Mouse (Mus musculus) yolk sac, embryonic 10.5 days (tissue): ENCODE results near the gene Mettl18.
"Not testable (repeated sequence)": the region's sequence is repeated elsewhere in the genome, so short reads cannot be mapped to it uniquely, and the experiment has no call there.

Experiments
- DNase-seq: peaks from one replicate; pipeline ENCODE4 v3.0.0-alpha.2; 2017; ENCODE audit warnings: low spot score

The Mettl18 gene

GRCm38 (mm10) chr1:163994721-163995608 lies at the start of gene Mettl18, which contains the start of gene BC055324:
TSS of gene Mettl18 (plus strand) at chr1:163994889.
TSS of gene BC055324 (minus strand) at chr1:163994796.
- DNase-seq, result peak; percentile 92

GRCm38 (mm10) chr1:163953396-163953795 lies 41.3 kb upstream of the Mettl18 start:
- no peak for DNase-seq

DNA sequence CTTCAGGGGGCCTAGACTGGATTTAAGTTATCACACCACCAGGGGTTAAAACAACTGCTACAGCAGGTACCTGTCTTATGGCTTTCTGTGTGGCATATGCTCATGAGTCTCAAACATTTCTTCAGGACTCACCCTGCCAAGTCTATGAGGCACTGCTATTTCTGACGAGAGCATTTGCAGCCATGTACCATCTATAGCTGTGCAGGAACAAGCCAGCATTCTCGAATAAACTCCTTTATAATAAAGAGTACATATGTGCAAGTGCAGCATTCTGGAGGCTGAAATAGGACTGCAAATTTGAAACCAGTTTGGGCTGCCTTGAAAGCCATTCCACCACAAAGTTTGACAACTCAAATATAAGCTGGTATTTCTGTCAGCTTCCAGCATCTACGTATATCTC lies 36.7 kb upstream of the Mettl18 start:
- no peak for DNase-seq

DNA sequence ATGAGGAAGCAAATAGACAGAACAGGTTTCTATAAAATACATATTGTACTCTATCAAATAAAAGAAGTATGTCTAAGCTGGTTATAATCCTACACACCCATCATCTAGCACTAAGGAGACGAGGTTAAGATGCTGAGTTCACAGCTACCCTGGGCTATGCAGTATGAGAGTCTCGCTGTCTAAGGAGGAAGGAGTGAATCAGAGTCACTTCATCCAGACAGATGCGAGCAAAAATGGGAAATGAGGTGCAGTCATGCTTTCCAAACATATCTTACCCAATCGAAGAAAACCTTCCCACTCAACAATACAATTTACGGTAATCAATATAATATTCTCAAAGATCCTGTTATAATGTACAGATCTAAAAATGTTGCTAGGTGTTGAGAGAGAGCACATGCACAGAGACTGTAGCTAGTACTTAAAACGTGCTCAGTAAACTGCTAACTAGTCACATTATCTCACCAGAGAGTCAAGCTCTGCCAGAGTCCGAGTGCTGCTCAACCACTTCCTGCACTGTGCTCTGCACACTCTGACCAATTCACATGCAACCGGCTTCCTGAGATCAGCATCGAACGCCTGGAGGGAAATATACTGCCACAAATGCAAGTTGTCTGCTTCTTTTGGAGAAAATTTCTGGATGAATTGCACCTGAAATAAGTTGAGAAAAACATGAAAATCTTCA lies 30.5 kb upstream of the Mettl18 start:
- no peak for DNase-seq

GRCm38 (mm10) chr1:163974471-163974870 lies 20.2 kb upstream of the Mettl18 start:
- no peak for DNase-seq

DNA sequence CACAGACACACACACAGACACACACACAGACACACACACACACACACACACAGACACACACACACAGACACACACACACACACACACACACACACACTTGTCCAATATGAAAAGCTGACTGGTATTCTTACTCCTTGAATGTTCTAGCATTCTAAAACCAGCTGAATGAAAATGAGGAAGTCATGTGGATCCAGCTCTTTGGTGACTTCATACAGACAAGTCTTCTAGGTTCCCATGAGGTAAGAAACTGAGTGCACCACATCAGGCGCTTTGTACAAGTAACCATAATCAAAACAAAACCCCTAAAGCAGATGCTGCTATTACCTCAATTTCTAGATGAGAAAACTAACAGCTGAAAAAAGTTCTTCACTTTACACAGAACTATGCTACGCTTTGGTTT lies 19.6 kb upstream of the Mettl18 start:
- DNase-seq, result no peak

GRCm38 (mm10) chr1:163976515-163976914 lies 18.2 kb upstream of the Mettl18 start:
- no peak for DNase-seq

DNA sequence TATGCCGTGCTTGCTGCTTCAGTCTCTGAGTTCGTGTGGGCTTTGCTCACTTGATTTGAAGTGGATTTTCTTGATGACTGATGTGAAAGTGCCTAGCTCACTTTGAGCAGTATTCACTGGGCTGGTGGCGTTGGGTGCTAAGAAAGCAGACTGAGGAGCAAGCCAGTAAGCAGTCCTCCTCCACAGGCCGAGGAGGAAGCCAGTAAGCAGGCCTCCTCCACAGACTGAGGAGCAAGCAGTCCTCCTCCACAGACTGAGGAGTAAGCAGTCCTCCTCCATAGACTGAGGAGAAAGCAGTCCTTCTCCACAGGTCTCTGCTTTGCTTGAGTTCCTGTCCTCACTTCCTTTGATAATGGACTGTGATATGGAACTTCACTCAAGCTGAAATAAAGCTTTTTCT lies 2.3 kb upstream of the Mettl18 start:
- DNase-seq, result no peak

GRCm38 (mm10) chr1:163994173-163994720 lies 442 bp upstream of the Mettl18 start:
- DNase-seq, result no peak

DNA sequence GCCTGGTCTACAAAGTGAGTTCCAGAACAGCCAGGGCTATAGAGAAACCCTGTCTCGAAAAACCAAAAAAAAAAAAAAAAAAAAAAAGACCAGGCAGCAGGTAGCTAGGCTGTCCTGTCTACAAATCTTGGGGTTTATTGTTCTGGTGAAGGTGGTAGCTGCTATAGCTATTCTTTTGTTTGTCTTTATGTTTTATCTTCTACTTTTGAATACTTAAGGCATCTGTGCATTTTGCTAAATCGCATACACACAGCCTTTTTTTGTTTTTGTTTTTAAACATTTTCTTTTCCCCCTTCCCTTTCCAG lies 872 bp downstream of the Mettl18 start:
- no peak for DNase-seq

GRCm38 (mm10) chr1:164001831-164002452 lies 7.3 kb downstream of the Mettl18 start:
- DNase-seq, result no peak

DNA sequence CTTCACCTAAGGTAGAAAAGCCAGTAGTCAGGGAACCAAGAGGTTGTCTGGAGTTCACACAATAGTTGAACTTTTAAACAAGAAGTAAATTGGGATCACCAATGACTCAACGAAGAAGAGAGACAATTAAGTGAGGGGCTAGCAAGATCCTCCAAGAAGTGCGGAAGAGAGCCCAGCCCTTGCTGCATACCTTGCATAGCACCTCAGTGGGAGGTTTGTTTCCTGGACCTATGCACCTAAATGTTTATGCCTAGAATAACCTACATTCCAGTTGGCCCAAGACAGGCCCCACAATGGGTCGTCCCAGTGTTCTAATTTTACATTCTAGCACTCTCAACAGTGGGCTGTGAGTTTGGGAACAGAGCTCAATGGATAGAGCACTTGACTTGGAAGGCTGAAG lies 9.6 kb downstream of the Mettl18 start:
- DNase-seq, result no peak

DNA sequence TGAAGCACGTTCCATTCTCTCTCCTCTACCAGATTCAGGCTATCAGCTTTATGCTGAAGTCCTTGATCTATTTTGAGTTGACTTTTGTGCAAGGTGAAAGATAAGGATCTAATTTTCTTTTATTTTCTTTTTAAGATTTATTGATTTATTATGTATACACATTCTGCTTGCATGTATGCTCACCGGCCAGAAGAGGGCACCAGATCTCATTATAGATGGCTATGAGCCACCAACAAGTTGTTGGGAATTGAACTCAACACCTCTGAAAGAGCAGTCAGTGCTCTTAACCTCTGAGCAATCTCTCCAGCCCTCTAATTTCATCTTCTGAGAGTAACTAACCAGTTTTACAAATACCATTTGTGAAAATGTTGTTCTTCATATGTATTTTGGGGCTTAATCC lies 14.5 kb downstream of the Mettl18 start:
- DNase-seq, result no peak

DNA sequence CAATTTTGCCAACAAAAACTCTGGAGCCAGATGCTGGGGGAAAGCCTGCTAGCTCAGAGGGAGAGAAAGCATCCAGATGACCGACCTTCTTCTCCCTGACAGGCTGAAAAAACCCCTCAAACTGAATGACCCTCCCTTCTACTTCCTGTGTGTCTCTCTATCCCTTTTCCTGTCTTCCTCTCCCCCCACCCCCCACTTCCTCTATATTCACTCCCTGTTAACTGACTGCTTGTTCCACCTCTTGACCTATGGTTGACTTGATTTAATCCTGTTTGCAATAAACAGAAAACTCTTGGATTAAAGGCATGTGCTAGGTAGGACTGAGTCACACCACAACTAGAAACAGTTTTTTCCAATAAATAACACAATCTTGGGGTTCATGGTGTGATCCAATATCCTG lies 19.9 kb downstream of the Mettl18 start:
- no peak for DNase-seq

- DNase-seq, result no peak
Measured at GRCm38 (mm10) chr1:164018221-164018896, 23.7 kb downstream of the Mettl18 start.

DNA sequence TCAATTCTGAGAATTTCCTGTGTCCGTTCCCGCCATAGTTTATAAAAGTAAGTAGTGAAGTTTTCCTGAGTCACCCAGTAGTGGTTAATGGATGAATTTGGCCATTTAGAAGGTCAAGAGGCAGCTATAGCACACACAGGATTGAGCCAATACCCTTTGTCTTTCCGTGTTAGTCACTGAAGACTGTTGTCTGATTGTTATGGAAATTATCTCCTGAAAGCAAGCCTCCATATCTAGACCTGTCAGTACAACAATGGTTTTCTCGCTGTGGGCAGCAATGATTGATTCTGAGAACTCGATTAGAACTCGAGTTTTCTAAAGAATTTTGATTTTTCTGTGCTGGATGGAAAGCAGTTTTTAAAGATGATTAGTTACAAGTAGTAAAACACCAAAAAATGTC lies 25.1 kb downstream of the Mettl18 start:
- DNase-seq, result no peak

DNA sequence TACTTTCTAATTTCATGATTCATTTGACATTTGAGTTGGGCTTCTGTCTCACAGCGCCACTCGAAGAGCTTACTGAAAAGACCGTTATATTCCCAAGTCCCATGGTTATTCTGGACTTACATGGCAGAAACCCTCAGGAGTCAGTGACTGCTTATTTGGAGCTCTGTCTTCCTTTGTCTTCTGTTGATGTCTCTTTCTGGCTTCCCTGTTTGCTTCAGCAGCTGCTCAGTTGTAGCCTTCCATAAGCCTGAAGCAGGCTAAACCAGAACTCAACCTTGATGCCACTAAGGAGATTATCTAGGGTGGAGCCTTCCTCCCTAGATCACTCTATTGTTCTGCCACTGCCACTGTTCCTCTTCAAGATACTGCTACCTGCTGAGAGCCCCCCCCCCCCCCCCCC lies 26.1 kb downstream of the Mettl18 start:
- DNase-seq, result not testable (repeated sequence)

DNA sequence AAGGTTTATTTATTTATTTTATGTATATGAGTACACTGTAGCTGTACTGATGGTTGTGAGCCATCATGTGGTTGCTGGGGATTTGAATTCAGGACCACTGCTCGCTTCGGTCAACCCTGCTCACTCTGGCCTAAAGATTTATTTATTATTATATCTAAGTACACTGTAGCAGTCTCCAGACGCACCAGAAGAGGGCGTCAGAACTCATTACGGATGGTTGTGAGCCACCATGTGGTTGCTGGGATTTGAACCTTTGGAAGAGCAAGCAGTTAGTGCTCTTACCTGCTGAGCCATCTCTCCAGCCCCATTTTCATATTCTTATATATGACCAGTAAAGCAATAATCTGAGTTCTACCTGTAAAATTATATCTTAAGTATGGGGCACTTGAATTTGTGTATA lies 27.4 kb downstream of the Mettl18 start:
- DNase-seq, result not testable (repeated sequence)

GRCm38 (mm10) chr1:164025685-164026084 lies 31.0 kb downstream of the Mettl18 start:
- no peak for DNase-seq

- no peak for DNase-seq
Measured at GRCm38 (mm10) chr1:164027416-164027815, 32.7 kb downstream of the Mettl18 start.

- no peak for DNase-seq
Measured at GRCm38 (mm10) chr1:164040385-164041135, 45.9 kb downstream of the Mettl18 start.
